Mouse (Mus musculus) midbrain, embryonic 11.5 days (tissue): ENCODE data around the gene 2310046K23Rik. TPM values are rescaled to one million over a fixed set of nuclear protein-coding genes. Genes with fewer than 3 reads are reported as not detected.
"Not testable (repeated sequence)": the region's sequence is repeated elsewhere in the genome, so short reads cannot be mapped to it uniquely, and the experiment has no call there.

ENCODE experiments used
- ATAC-seq: fragments of 200-750 bp; cut with Nextera tagmentation; 2 replicates; pipeline ENCODE4 v1.8.0; 2017; ENCODE audit warnings: moderate TSS enrichment, moderate library complexity; ENCODE audit not compliant: low FRiP score
- DNase-seq: peaks from one replicate; pipeline ENCODE4 v3.0.0; 2015; ENCODE audit warnings: low spot score; ENCODE audit errors: missing footprints
- H3K27ac ChIP-seq: fragments of 300-500 bp; sonication (generic); 2 replicates; pipeline ENCODE4 v1.5.1; 2014; ENCODE audit warnings: low read depth, low read length
- H3K27me3 ChIP-seq: fragments of 300-500 bp; sonication (generic); 2 replicates; pipeline ENCODE4 v1.6.1; 2014; ENCODE audit warnings: mild to moderate bottlenecking, low read length, moderate library complexity, mixed read lengths; ENCODE audit not compliant: control insufficient read depth, insufficient read depth
- H3K36me3 ChIP-seq: fragments of 300-500 bp; sonication (generic); 2 replicates; pipeline ENCODE4 v1.6.1; 2014; ENCODE audit warnings: mild to moderate bottlenecking, low read length, moderate library complexity, mixed read lengths; ENCODE audit not compliant: control insufficient read depth, insufficient read depth
- H3K4me1 ChIP-seq: fragments of 300-500 bp; sonication (generic); 2 replicates; pipeline ENCODE4 v1.6.1; 2014; ENCODE audit warnings: low read length; ENCODE audit not compliant: control insufficient read depth, insufficient read depth
- H3K4me2 ChIP-seq: fragments of 300-500 bp; sonication (generic); 2 replicates; pipeline ENCODE4 v1.6.1; 2014; ENCODE audit warnings: mild to moderate bottlenecking, moderate library complexity
- H3K4me3 ChIP-seq: fragments of 300-500 bp; sonication (generic); 2 replicates; pipeline ENCODE4 v1.5.1; 2014; ENCODE audit warnings: low read depth, low read length
- H3K9ac ChIP-seq: fragments of 300-500 bp; sonication (generic); 2 replicates; pipeline ENCODE4 v1.6.1; 2014; ENCODE audit warnings: low read length
- H3K9me3 ChIP-seq: fragments of 300-500 bp; sonication (generic); 2 replicates; pipeline ENCODE4 v1.6.1; 2016; ENCODE audit warnings: low read length; ENCODE audit not compliant: control insufficient read depth
- WGBS: fragments of 180-500 bp; shearing (Covaris S2); extraction: QIAGEN DNeasy Blood & Tissue Kit; methylation state at CpG from one replicate; pipeline ENCODE4 v1.1.7; 2014; 5-methylcytosine and 5-hydroxymethylcytosine counted together
- polyA plus RNA-seq: library from polyadenylated mRNA; unstranded; fragments of >200 nt; fragmentation: Nextera tagmentation; extraction: Ambion mirVana; gene quantifications from 2 replicates; pipeline ENCODE4 v1.2.1, GENCODE M21; 2014

2310046K23Rik gene
- polyA plus RNA-seq, 1 experiment from 2014 or later, result not detected

- Histone ChIP-seq H3K9me3 (no peaks in the 10 kb centered on the region), H3K4me3 (no peak overlapping the region), H3K4me2 (no peak overlapping the region), H3K4me1 (no peaks in the 10 kb centered on the region), H3K27ac (no peak overlapping the region), H3K9ac (no peak overlapping the region), H3K36me3 (no peaks in the 10 kb centered on the region), H3K27me3 (no peaks in the 10 kb centered on the region)
- ATAC-seq (peak; percentile 52; the same call in 1 of the 2 replicates), DNase-seq (no peak)
These were observed 23.5 kb downstream of the 2310046K23Rik start for GRCm38 (mm10) chr3:92510786-92511185.

GRCm38 (mm10) chr3:92508185-92508584 lies 26.1 kb downstream of the 2310046K23Rik start:
- Histone ChIP-seq H3K9ac (no peak overlapping the region), H3K4me2 (no peak overlapping the region), H3K36me3 (no peaks in the 10 kb centered on the region), H3K9me3 (no peaks in the 10 kb centered on the region), H3K4me3 (no peak overlapping the region), H3K4me1 (no peaks in the 10 kb centered on the region), H3K27ac (no peak overlapping the region), H3K27me3 (no peaks in the 10 kb centered on the region)
- ATAC-seq (no peak), DNase-seq (no peak)
- WGBS, result 89% methylated on average over 1 of the region's 1 CpGs

GRCm38 (mm10) chr3:92503528-92503927 lies 30.8 kb downstream of the 2310046K23Rik start:
- no peaks in the 10 kb centered on the region for H3K36me3 ChIP-seq
- DNase-seq (no peak), ATAC-seq (no peak)
- H3K4me1 ChIP-seq, result no peaks in the 10 kb centered on the region
- H3K4me3 ChIP-seq, result no peak overlapping the region
- no peak overlapping the region for H3K27ac ChIP-seq
- H3K4me2 ChIP-seq, result no peak overlapping the region
- no peak overlapping the region for H3K9ac ChIP-seq
- H3K27me3 ChIP-seq, result no peaks in the 10 kb centered on the region
- no peaks in the 10 kb centered on the region for H3K9me3 ChIP-seq

GRCm38 (mm10) chr3:92500393-92500792 lies 33.9 kb downstream of the 2310046K23Rik start, which contains the start of gene Sprr4:
Gene Sprr4 (minus strand): TSS chr3:92500493.
- Histone ChIP-seq H3K27me3 (no peaks in the 10 kb centered on the region), H3K4me1 (no peaks in the 10 kb centered on the region), H3K36me3 (no peaks in the 10 kb centered on the region), H3K27ac (no peak within 1 kb of the TSS), H3K9me3 (no peaks in the 10 kb centered on the region), H3K9ac (no peak within 1 kb of the TSS), H3K4me3 (no peak within 1 kb of the TSS), H3K4me2 (no peak within 1 kb of the TSS)
- no peak for ATAC-seq
- WGBS, result 94% methylated on average over 1 of the region's 1 CpGs
- no peak for DNase-seq

- H3K27me3 ChIP-seq, DNase-seq, H3K4me2 ChIP-seq, H3K27ac ChIP-seq, ATAC-seq, H3K9ac ChIP-seq, H3K4me1 ChIP-seq, H3K9me3 ChIP-seq, H3K36me3 ChIP-seq, H3K4me3 ChIP-seq: not testable (repeated sequence)
These were observed 44.0 kb downstream of the 2310046K23Rik start for GRCm38 (mm10) chr3:92490262-92490661.

GRCm38 (mm10) chr3:92486307-92486706 lies 48.0 kb downstream of the 2310046K23Rik start:
- no peaks in the 10 kb centered on the region for H3K27me3 ChIP-seq
- ATAC-seq (no peak), DNase-seq (no peak)
- no peak overlapping the region for H3K4me3 ChIP-seq
- no peak overlapping the region for H3K4me2 ChIP-seq
- no peaks in the 10 kb centered on the region for H3K9me3 ChIP-seq
- 47% methylated on average over 1 of the region's 1 CpGs for WGBS
- no peaks in the 10 kb centered on the region for H3K36me3 ChIP-seq
- no peak overlapping the region for H3K9ac ChIP-seq
- H3K4me1 ChIP-seq, result no peaks in the 10 kb centered on the region
- H3K27ac ChIP-seq, result no peak overlapping the region

GRCm38 (mm10) chr3:92485863-92486262 lies 48.4 kb downstream of the 2310046K23Rik start, which contains the start of gene Sprr1a:
Gene Sprr1a (minus strand): TSS chr3:92485895.
- no peak within 1 kb of the TSS for H3K9ac ChIP-seq
- H3K4me1 ChIP-seq, result no peaks in the 10 kb centered on the region
- no peak for ATAC-seq
- H3K4me2 ChIP-seq, result no peak within 1 kb of the TSS
- H3K9me3 ChIP-seq, result no peaks in the 10 kb centered on the region
- no peaks in the 10 kb centered on the region for H3K36me3 ChIP-seq
- no peak within 1 kb of the TSS for H3K27ac ChIP-seq
- no peaks in the 10 kb centered on the region for H3K27me3 ChIP-seq
- DNase-seq, result no peak
- H3K4me3 ChIP-seq, result no peak within 1 kb of the TSS

Other genes starting within 250 kb of the 2310046K23Rik start
- not detected in 2 replicates for gene Sprr2a3, start 249.1 kb downstream of the 2310046K23Rik start, polyA plus RNA-seq
- not detected in 2 replicates for gene Sprr2b, start 217.9 kb downstream of the 2310046K23Rik start, polyA plus RNA-seq
- not detected in 2 replicates for gene Sprr2d, start 195.4 kb downstream of the 2310046K23Rik start, polyA plus RNA-seq
- gene Sprr2e, start 182.4 kb downstream of the 2310046K23Rik start, polyA plus RNA-seq, result not detected in 2 replicates
- not detected in 2 replicates for gene Sprr2f, start 169.3 kb downstream of the 2310046K23Rik start, polyA plus RNA-seq
- not detected in 2 replicates for gene Sprr2h, start 148.8 kb downstream of the 2310046K23Rik start, polyA plus RNA-seq
- gene Sprr2i, start 126.5 kb downstream of the 2310046K23Rik start, polyA plus RNA-seq, result not detected in 2 replicates
- gene Sprr2j-ps, start 116.4 kb downstream of the 2310046K23Rik start, polyA plus RNA-seq, result not detected in 2 replicates
- gene Gm9774, start 105.1 kb downstream of the 2310046K23Rik start, polyA plus RNA-seq, result 6.5 and 6.8 TPM in 2 replicates
- gene Sprr2k, start 101.9 kb downstream of the 2310046K23Rik start, polyA plus RNA-seq, result not detected in 2 replicates
- not detected in 2 replicates for gene Sprr1b, start 95.7 kb downstream of the 2310046K23Rik start, polyA plus RNA-seq
- gene Sprr3, start 75.8 kb downstream of the 2310046K23Rik start, polyA plus RNA-seq, result not detected in 2 replicates
- not detected in 2 replicates for gene Sprr1a, start 48.6 kb downstream of the 2310046K23Rik start, polyA plus RNA-seq
- not detected in 2 replicates for gene Sprr4, start 34.0 kb downstream of the 2310046K23Rik start, polyA plus RNA-seq
- not detected in 2 replicates for gene Ivl, start 39.2 kb upstream of the 2310046K23Rik start, polyA plus RNA-seq
- not detected in 2 replicates for gene Smcp, start 54.5 kb upstream of the 2310046K23Rik start, polyA plus RNA-seq
- not detected in 2 replicates for gene 2210017I01Rik, start 73.0 kb upstream of the 2310046K23Rik start, polyA plus RNA-seq
- not detected in 2 replicates for gene Lce6a, start 87.1 kb upstream of the 2310046K23Rik start, polyA plus RNA-seq
- not detected in 2 replicates for gene Lce1a1, start 113.8 kb upstream of the 2310046K23Rik start, polyA plus RNA-seq
- not detected in 2 replicates for gene Lce1b, start 122.4 kb upstream of the 2310046K23Rik start, polyA plus RNA-seq
- gene Lce1a2, start 135.8 kb upstream of the 2310046K23Rik start, polyA plus RNA-seq, result not detected in 2 replicates
- gene Lce1c, start 144.7 kb upstream of the 2310046K23Rik start, polyA plus RNA-seq, result not detected in 2 replicates
- gene Lce1d, start 152.7 kb upstream of the 2310046K23Rik start, polyA plus RNA-seq, result not detected in 2 replicates
- gene Lce1e, start 174.6 kb upstream of the 2310046K23Rik start, polyA plus RNA-seq, result not detected in 2 replicates
- gene Lce1f, start 185.8 kb upstream of the 2310046K23Rik start, polyA plus RNA-seq, result not detected in 2 replicates
- not detected in 2 replicates for gene Gm38119, start 204.6 kb upstream of the 2310046K23Rik start, polyA plus RNA-seq
- not detected in 2 replicates for gene Lce1g, start 217.8 kb upstream of the 2310046K23Rik start, polyA plus RNA-seq
- not detected in 2 replicates for gene Lce1h, start 230.6 kb upstream of the 2310046K23Rik start, polyA plus RNA-seq
- gene Lce1i, start 244.4 kb upstream of the 2310046K23Rik start, polyA plus RNA-seq, result not detected in 2 replicates